Mouse (Mus musculus): ENCODE measurements around the gene Rtn4.

DNA sequence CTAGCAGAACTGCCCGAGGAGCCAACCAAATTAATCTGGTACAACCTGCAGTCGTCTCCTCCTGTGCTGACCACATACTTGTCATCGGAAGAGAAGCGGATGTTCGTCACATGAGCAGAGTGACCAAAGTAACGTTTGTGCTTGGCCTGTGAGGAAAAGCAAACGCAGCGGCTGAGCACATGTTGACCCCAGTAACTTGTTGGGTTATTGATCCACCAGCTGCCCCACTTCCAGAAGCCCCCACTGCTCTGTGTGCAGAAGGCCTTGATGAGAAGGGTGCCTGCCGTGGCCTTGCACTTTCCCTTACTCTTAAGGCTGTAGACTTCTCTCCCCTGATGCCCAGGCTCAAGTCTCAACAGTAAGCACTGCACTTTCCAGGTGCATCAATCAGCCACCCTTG lies 53.5 kb downstream of the Rtn4 start:
- TF ChIP-seq CTCF (IDR thresholded peaks at IDR 0.05; ENCODE audit: extremely low read depth, insufficient read length, insufficient replicate concordance, low read depth, low read length) (no peak), POLR2A (IDR thresholded peaks at IDR 0.05; ENCODE audit: low read depth, low read length) (no peak)

All from small intestine, adult 2 months (tissue).